Mouse (Mus musculus) olfactory bulb, adult 2 months (tissue): ENCODE results near the gene Brca1. TPM values are rescaled to one million over a fixed set of nuclear protein-coding genes. Genes with fewer than 3 reads are reported as not detected.
"Not testable (repeated sequence)": the region's sequence is repeated elsewhere in the genome, so short reads cannot be mapped to it uniquely, and the experiment has no call there.

Experiments
- H3K27ac ChIP-seq: fragments of 200-500 bp; 2 replicates; pipeline ENCODE4 v1.5.1; 2012; ENCODE audit warnings: low read depth, low read length; ENCODE audit not compliant: insufficient read depth
- H3K4me1 ChIP-seq: fragments of 200-500 bp; 2 replicates; pipeline ENCODE4 v1.6.1; 2012; ENCODE audit warnings: low read length; ENCODE audit not compliant: control insufficient read depth, insufficient read depth
- H3K4me3 ChIP-seq: fragments of 200-500 bp; 2 replicates; pipeline ENCODE4 v1.5.1; 2012; ENCODE audit warnings: mild to moderate bottlenecking, low read depth, low read length, moderate library complexity; ENCODE audit not compliant: insufficient read depth
- CTCF ChIP-seq: fragments of 200-500 bp; IDR thresholded peaks from 2 replicates; pipeline ENCODE4 v1.5.1; 2012; ENCODE audit warnings: low read depth, mild to moderate bottlenecking, low read length, moderate library complexity; ENCODE audit not compliant: insufficient read depth
- POLR2A ChIP-seq: fragments of 200-500 bp; IDR thresholded peaks from 2 replicates; pipeline ENCODE4 v1.6.1; 2012; ENCODE audit warnings: mild to moderate bottlenecking, low read depth, low read length, moderate library complexity; ENCODE audit not compliant: insufficient read depth
- WGBS: fragments of 180-500 bp; shearing (Covaris S2); methylation state at CpG from one replicate; pipeline ENCODE4 v1.1.7; 2018; 5-methylcytosine and 5-hydroxymethylcytosine counted together
- polyA plus RNA-seq: library from polyadenylated mRNA; stranded (reverse); fragments of >200 nt; gene quantifications from 2 replicates; pipeline ENCODE4 v1.2.4, GENCODE M21; 2012; ENCODE audit warnings: low replicate concordance; ENCODE audit not compliant: missing spikeins, insufficient read depth, insufficient read length

Gene Brca1
- polyA plus RNA-seq, result not detected in 2 replicates

DNA sequence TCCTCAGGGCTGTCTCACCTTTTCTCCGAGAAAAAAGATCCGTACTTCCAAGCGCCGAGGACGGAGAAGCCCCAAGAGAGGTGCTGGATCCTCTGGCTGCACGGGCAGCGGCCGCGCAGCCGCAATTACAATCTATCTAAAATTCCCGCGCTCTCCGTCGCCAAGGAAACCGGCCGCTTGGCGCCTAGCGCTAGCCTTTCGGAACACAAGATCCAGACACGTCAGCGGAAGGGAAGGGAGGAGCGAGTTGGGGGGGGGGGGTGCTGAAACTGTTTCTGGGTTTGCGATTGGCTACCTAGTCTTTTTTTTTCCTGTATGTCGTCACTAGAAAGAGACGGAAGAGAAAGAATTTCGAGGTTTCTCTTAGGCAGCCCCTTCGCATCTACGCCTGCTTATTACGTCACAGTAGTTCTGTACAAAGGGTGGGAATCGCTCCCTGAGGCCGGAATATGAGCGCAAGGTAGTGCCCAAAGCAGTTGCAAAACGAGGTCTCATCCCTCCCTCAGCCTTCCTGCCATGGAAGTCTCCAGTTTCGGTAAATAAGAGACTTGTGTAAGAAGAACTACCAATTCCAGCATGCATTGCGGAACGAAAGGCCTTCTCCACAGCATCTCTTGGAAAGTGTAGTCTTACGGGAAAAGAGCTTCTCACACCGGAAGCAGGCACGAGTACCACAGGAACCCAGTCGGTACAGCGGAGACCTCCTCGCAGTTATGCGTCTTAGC is at the start of gene Brca1, which contains the start of gene Nbr1:
Gene Brca1, minus strand, starts transcription at position 205 of the 725 bp plus-strand sequence.
Gene Nbr1, plus strand, starts transcription at position 399 of the 725 bp plus-strand sequence.
- peaks cover 6% of the 10 kb centered on the region; the same call in 1 of the 2 replicates for H3K4me1 ChIP-seq
- no peak for TF ChIP-seq POLR2A
- H3K4me3 ChIP-seq, result peak within 1 kb of the TSS; percentile 91
- WGBS, result under 1% methylated on average over 43 of the region's 43 CpGs
- peak within 1 kb of the TSS; percentile 99 for H3K27ac ChIP-seq

DNA sequence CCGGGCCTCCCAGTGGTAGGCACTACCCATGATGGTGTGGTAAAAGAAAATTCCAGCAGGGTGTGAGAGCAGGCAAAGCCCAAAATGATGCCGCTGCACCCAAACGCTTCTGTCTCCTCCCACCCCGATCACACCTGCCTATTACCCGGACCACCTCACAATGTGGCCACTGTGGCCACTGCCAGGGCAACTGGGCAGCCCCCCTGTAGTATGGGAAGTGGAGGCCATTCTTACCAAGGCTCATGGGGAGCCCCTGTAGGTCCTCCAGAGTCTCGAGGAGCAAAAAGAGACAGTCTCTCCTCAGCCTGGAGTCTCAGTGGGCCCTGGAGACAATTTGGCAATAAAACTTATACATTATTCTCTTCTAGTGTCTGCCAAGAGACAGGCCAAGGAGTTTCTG is 47.4 kb upstream of the Brca1 start, which contains the start of gene Gm11634:
Gene Gm11634, minus strand, starts transcription at position 101 of the 400 bp plus-strand sequence.
- no peak for TF ChIP-seq CTCF
- no peak for TF ChIP-seq POLR2A
- H3K4me3 ChIP-seq, result no peak within 1 kb of the TSS
- H3K27ac ChIP-seq, result no peak within 1 kb of the TSS
- 81% methylated on average over 6 of the region's 6 CpGs for WGBS
- H3K4me1 ChIP-seq, result no peaks in the 10 kb centered on the region

DNA sequence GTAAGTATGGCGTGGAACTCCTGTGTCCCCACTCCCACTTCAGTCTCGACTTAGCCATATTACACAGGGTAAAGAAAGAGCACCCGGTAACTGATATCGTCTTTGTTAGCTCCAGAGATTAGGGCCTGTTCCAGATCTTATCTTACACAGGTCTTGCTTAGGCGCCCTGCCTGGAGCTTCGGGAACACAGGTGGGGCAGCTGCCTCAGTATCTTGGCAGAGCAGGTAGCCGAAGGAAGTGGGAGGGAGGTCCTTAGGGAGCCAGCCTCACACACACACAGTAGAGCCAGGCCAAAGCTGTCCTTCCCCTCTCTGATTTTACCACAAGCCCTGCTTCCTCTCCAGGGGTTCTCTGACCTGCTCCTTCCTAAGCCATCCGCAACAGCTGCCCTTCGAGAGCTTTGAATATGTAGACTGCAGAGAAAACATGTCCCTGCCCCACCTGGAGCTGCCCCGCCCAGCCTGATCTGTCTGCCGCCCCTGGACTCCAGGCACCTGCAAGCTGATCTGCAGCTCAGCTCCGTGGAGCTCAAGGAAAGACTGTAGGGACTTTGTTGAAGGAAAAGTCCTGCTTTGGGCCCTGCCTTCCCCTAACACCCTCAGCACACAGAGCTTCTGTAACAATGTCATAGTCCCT is 38.4 kb upstream of the Brca1 start:
- TF ChIP-seq CTCF, result no peak
- TF ChIP-seq POLR2A, result no peak
- 88% methylated on average over 12 of the region's 12 CpGs for WGBS
- Histone ChIP-seq H3K4me3 (no peak overlapping the region), H3K27ac (no peak overlapping the region), H3K4me1 (peaks cover 4% of the 10 kb centered on the region)

DNA sequence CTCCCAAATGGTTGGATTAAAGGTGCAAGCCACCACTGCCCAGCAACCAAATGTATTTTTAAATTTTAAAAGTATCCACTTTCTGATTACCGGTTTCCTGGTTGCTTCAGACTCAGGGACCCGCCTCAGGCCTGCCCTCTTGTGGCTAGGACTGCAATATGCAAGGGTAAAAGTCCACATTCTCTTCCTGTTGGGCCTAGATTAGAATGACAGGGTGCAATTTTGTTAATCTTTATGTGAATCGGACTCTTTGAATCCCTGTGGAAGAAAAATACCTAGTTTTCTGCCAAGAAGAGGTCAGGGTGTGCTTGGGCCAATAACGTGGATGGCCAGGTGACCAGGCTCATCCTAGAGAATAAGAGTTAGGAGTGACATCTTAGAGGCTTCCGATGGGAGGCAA is 37.7 kb upstream of the Brca1 start:
- WGBS, result 27% methylated on average over 5 of the region's 5 CpGs
- no peak overlapping the region for H3K27ac ChIP-seq
- no peak overlapping the region for H3K4me3 ChIP-seq
- TF ChIP-seq POLR2A (no peak), CTCF (no peak)
- peaks cover 4% of the 10 kb centered on the region for H3K4me1 ChIP-seq

DNA sequence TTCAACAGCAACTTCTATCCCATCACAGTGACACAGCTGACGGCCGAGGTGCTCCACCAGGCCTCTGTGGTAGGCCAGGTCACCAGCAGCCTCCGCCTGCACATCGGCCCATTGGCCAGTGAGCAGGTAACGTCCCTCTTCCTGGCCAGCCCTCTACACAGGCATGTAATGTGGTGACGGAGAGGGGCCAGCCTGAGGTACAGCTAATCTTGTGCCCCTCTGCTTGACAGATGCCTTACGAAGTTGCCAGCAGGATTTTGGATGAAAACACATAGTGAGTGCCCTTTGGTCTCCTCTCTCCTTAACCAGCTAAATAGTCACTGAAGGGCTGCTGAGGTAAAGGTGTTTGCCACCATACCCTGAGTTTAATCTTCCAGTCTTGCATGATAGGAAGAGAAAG is 37.1 kb upstream of the Brca1 start:
- Histone ChIP-seq H3K27ac (no peak overlapping the region), H3K4me1 (peaks cover 4% of the 10 kb centered on the region), H3K4me3 (no peak overlapping the region)
- TF ChIP-seq POLR2A (no peak), CTCF (no peak)
- 96% methylated on average over 7 of the region's 7 CpGs for WGBS

- no peak for TF ChIP-seq CTCF
- no peak for TF ChIP-seq POLR2A
- H3K4me1 ChIP-seq, result peaks cover 4% of the 10 kb centered on the region
- H3K27ac ChIP-seq, result peak overlapping the region; percentile 41; the same call in 1 of the 2 replicates
- WGBS, result 67% methylated on average over 10 of the region's 10 CpGs
- no peak overlapping the region for H3K4me3 ChIP-seq
Observed at GRCm38 (mm10) chr11:101587676-101588075, 35.9 kb upstream of the Brca1 start.

DNA sequence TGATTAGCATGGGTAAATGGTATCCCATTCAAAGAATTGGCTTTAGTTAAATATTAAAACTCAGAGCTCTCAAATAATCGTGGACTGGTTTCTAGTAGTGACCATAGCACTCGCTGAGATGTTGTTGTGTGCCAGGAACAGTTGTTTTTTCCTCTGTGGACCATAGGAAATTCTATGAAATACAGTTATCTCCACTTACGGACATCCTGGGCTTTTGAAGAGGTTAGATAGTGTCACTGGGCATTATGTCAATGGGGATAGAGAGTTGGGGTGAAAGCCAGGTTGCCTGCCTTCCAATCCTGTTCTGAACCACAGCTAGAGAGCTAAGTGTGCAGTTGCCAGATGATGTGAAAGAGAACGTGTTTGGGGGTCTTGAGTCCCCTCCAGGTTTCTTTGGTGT is 34.0 kb upstream of the Brca1 start:
- TF ChIP-seq CTCF (no peak), POLR2A (no peak)
- Histone ChIP-seq H3K27ac (no peak overlapping the region), H3K4me3 (no peak overlapping the region), H3K4me1 (peaks cover 4% of the 10 kb centered on the region)
- WGBS, result 86% methylated on average over 4 of the region's 4 CpGs

DNA sequence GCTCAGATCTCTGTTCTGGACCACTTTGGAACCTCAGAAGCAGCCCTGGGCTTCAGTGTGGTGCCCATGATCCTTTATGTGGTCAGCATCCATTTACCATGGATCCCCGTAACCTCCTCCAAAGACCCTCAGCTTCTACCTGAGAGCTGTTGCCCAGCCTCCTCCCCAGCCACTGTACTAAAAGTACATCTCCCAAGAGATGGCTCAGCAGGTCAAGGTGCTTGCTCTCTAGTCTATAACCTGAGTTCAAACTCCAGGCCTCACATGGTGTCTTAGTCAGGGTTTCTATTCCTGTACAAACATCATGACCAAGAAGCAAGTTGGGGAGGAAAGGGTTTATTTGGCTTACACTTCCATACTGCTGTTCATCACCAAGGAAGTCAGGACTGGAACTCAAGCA is 33.3 kb upstream of the Brca1 start:
- H3K4me3 ChIP-seq, H3K4me1 ChIP-seq, H3K27ac ChIP-seq: not testable (repeated sequence)
- 100% methylated on average over 1 of the region's 1 CpGs for WGBS

- no peak for TF ChIP-seq CTCF
- TF ChIP-seq POLR2A, result no peak
- WGBS, result 79% methylated on average over 2 of the region's 2 CpGs
- Histone ChIP-seq H3K4me1 (peaks cover 4% of the 10 kb centered on the region), H3K27ac (no peak overlapping the region), H3K4me3 (no peak overlapping the region)
Observed at GRCm38 (mm10) chr11:101583205-101583604, 31.4 kb upstream of the Brca1 start.
